Mouse (Mus musculus): ENCODE data around the gene Bik. TPM values are rescaled to one million over a fixed set of nuclear protein-coding genes. Genes with fewer than 3 reads are reported as not detected.

Gene Bik
- total and polyA plus RNA-seq, 3 experiments: 0.50 TPM; not detected in 2

DNA sequence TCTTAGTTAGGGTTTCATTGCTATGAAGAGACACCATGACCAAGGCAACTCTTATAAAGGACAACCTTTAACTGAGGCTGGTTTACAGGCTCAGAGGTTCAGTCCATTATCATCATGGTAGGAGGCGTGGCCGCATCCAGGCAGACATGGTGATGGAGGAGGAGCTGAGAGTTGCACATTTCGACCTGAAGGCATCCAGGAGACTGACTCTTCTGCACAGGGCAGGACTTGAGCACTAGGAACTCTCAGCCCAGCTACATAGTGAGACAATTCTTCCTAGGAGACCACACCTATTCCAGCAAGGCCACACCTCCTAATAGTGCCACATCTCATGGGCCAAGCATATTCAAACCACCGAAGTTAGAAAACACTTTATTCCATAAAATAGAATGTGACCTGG is 46.8 kb upstream of the Bik start:
- H3K4me3 ChIP-seq (replicated peaks in 1 of 3; ENCODE audit: low read depth in 2 of 3, low read length in 2 of 3, poor library complexity in 1 of 3): no peak overlapping the region
- H3K27ac ChIP-seq (ENCODE audit: insufficient read depth, low read depth): no peak overlapping the region
- H3K9me3 ChIP-seq (replicated peaks; ENCODE audit: low read length): no peaks in the 10 kb centered on the region
- DNase-seq (ENCODE audit: extremely low read depth): no peak
- peaks cover 0 to 5% of the 10 kb centered on the region in 2 experiments for H3K36me3 ChIP-seq (replicated peaks in 1 of 2; ENCODE audit: control insufficient read depth in 1 of 2, insufficient read depth in 1 of 2, low read length in 1 of 2)
- H3K4me2 ChIP-seq (ENCODE audit: insufficient read depth, low read depth, poor library complexity, severe bottlenecking): no peak overlapping the region
- dilution Hi-C loops (cut with MboI; ENCODE audit: extremely low pct_ligation_motif_present, extremely low pct_unique_long_range_greater_than_20kb, low sequenced_read_pairs): no loop called here
- in situ Hi-C loops (cut with MboI; ENCODE audit: low pct_ligation_motif_present, low pct_unique_long_range_greater_than_20kb, low sequenced_read_pairs): loop anchor here (10.0 kb wide), 1 partner anchor 85 kb away; no protein-coding TSS in a partner anchor
- H3K79me2 ChIP-seq (replicated peaks; ENCODE audit: control insufficient read depth, extremely low read depth, insufficient read depth, poor library complexity, severe bottlenecking): no peaks in the 10 kb centered on the region
- H3K27me3 ChIP-seq (replicated peaks): no peaks in the 10 kb centered on the region
- no peak overlapping the region for H3K9ac ChIP-seq (ENCODE audit: insufficient read depth, low read depth)
- H3K4me1 ChIP-seq (ENCODE audit: control insufficient read depth in 1 of 2, insufficient read depth in 2 of 2): peaks cover 14 to 49% of the 10 kb centered on the region in 2 experiments
- TF ChIP-seq IRF4 (IDR thresholded peaks at IDR 0.05; ENCODE audit: low read depth, low read length) (no peak), POLR2A (IDR thresholded peaks at IDR 0.05; ENCODE audit: low read depth, low read length) (no peak), JUND (conservative IDR thresholded peaks at IDR 0.05; ENCODE audit: low read depth, low read length) (no peak), KAT2A (IDR thresholded peaks at IDR 0.05; ENCODE audit: insufficient replicate concordance, low read length) (no peak), ELF1 (IDR thresholded peaks at IDR 0.05; ENCODE audit: low read depth, low read length) (no peak), MYC (IDR thresholded peaks at IDR 0.05; ENCODE audit: low read depth, low read length) (no peak), CHD1 (IDR thresholded peaks at IDR 0.05; ENCODE audit: low read depth, low read length) (no peak), SMC3 (IDR thresholded peaks at IDR 0.05; ENCODE audit: low read depth, low read length) (no peak), USF2 (conservative IDR thresholded peaks at IDR 0.05; ENCODE audit: low read depth, low read length) (no peak), RCOR1 (conservative IDR thresholded peaks at IDR 0.05; ENCODE audit: low read depth, low read length) (no peak), ETS1 (conservative IDR thresholded peaks at IDR 0.05; ENCODE audit: low read depth, low read length) (no peak), GABPA (IDR thresholded peaks at IDR 0.05; ENCODE audit: insufficient replicate concordance, low read depth, low read length) (no peak)

DNA sequence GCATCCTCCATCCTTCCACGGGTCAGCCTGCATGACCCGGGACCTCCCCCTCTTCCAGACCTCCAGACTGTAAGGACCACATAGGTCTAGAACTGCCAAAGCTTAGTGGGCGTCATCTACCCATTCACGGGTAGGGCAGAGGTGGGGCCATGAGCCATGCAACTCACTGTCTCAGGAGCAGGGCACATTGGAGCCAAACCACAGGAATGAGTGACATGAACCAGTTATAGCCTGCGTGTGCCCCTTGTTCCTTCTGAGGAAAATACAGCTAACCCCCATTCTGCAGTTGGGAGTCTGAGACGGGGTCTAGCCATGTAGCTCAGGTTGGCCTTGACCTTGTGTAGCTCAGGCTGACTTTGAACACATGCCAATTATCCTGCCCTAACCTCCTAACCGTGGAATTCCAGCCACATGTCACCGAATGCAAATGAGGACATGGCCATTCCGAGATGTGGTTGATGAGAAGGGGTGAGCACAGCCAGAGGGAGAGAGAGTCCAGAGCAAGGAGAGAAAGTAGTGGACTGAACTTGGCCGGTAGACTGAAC is 45.4 kb upstream of the Bik start:
- no peaks in the 10 kb centered on the region for H3K9me3 ChIP-seq (replicated peaks; ENCODE audit: low read length)
- no peak overlapping the region for H3K4me3 ChIP-seq (replicated peaks in 1 of 3; ENCODE audit: low read depth in 2 of 3, low read length in 2 of 3, poor library complexity in 1 of 3)
- no peak overlapping the region for H3K9ac ChIP-seq (ENCODE audit: insufficient read depth, low read depth)
- in situ Hi-C loops (cut with MboI; ENCODE audit: low pct_ligation_motif_present, low pct_unique_long_range_greater_than_20kb, low sequenced_read_pairs) (no loop called here), dilution Hi-C loops (cut with MboI; ENCODE audit: extremely low pct_ligation_motif_present, extremely low pct_unique_long_range_greater_than_20kb, low sequenced_read_pairs) (no loop called here)
- DNase-seq (ENCODE audit: extremely low read depth): no peak
- H3K27ac ChIP-seq (ENCODE audit: insufficient read depth, low read depth): no peak overlapping the region
- peaks cover 13 to 46% of the 10 kb centered on the region in 2 experiments for H3K4me1 ChIP-seq (ENCODE audit: control insufficient read depth in 1 of 2, insufficient read depth in 2 of 2)
- no peak for TF ChIP-seq ZKSCAN1 (IDR thresholded peaks at IDR 0.05; ENCODE audit: borderline replicate concordance, low read depth, low read length)
- TF ChIP-seq USF2 (conservative IDR thresholded peaks at IDR 0.05; ENCODE audit: low read depth, low read length): no peak
- no peak for TF ChIP-seq ZC3H11A (IDR thresholded peaks at IDR 0.05; ENCODE audit: low read depth, low read length)
- TF ChIP-seq ELF1 (IDR thresholded peaks at IDR 0.05; ENCODE audit: low read depth, low read length): no peak
- TF ChIP-seq MAX (IDR thresholded peaks at IDR 0.05; ENCODE audit: low read length): no peak
- no peak for TF ChIP-seq JUND (conservative IDR thresholded peaks at IDR 0.05; ENCODE audit: low read depth, low read length)
- TF ChIP-seq TCF12 (IDR thresholded peaks at IDR 0.05; ENCODE audit: low read depth, low read length): no peak
- TF ChIP-seq EP300 (IDR thresholded peaks at IDR 0.05; ENCODE audit: low read length): no peak
- no peak for TF ChIP-seq PAX5 (IDR thresholded peaks at IDR 0.05; ENCODE audit: low read length)
- no peak for TF ChIP-seq IRF4 (IDR thresholded peaks at IDR 0.05; ENCODE audit: low read depth, low read length)
- TF ChIP-seq RCOR1 (conservative IDR thresholded peaks at IDR 0.05; ENCODE audit: low read depth, low read length): no peak
- no peak overlapping the region for H3K4me2 ChIP-seq (ENCODE audit: insufficient read depth, low read depth, poor library complexity, severe bottlenecking)
- H3K79me2 ChIP-seq (replicated peaks; ENCODE audit: control insufficient read depth, extremely low read depth, insufficient read depth, poor library complexity, severe bottlenecking): no peaks in the 10 kb centered on the region
- H3K27me3 ChIP-seq (replicated peaks): no peaks in the 10 kb centered on the region
- peaks cover 0 to 10% of the 10 kb centered on the region in 2 experiments for H3K36me3 ChIP-seq (replicated peaks in 1 of 2; ENCODE audit: control insufficient read depth in 1 of 2, insufficient read depth in 1 of 2, low read length in 1 of 2)

Measured in CH12.LX (cell line).